Mouse (Mus musculus): ENCODE measurements around the gene Glt8d1. TPM values are rescaled to one million over a fixed set of nuclear protein-coding genes. Genes with fewer than 3 reads are reported as not detected.
A peak's percentile ranks its signal among the peaks of the same experiment; 100 is the strongest.

Gene Glt8d1
- total RNA-seq (2021) = 10 to 100 TPM; 34.0 to 38.2 TPM
- long read RNA-seq, experiment 1, transcript Glt8d1-201 (10 exons, 2,018 nt) = minor isoform, 7 of 38 reads
- long read RNA-seq, experiment 1, transcript Glt8d1-202 (10 exons, 1,498 nt) = major isoform, 9 of 38 reads
- long read RNA-seq, experiment 1, partial matches to known transcripts = 3 of 38 reads
- long read RNA-seq, experiment 1, other reads (novel, unspliced or antisense) = 19 of 38 reads
- long read RNA-seq, experiment 2, transcript Glt8d1-202 (10 exons, 1,498 nt) = major isoform, 5 of 29 reads
- long read RNA-seq, experiment 2, partial matches to known transcripts = 3 of 29 reads
- long read RNA-seq, experiment 2, other reads (novel, unspliced or antisense) = 18 of 29 reads

DNA sequence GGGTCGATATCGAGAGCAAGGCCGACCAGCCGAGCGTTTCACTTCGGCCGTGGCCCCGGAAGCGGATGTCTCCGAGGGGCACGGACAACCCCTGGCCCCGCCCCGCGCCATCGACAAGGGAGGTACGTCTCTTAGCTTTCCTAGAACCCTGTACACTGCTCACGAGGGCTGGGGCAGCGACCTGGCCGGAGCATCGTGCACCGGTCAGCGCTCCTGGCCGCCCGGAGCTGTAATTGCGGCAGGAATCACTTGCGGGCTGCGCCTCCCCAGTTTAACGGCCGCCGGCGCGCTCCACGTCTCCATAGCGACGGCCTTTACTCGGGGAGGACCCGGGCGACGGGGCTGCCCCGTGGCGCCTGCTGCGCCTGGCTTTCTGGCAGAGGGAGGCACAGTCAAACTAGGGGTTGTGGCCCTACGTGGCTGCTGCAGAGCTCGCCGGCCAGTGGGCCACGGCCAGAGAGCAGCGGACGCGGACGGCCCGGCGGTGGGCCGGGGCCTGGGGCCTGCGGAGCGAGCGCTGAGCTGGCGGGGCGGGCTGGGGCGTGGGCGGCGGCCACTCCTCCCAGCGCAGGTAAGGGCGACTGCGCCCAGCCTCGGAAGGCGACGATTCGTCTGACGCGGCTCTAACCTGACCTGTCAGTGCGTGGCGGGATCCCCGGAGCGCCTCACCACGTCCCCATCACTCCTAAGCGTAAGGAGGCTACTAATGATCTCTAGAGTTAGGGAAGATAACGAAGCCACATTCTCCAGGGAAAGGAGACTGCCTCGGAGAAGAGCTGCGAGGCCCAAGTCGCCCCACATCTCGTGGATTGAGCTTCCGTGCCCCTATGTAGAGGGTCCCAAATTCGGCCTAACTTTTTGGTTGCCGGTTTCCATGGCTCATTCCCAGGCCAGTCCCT is at the start of gene Glt8d1, which contains the start of gene Spcs1:
Glt8d1 (plus strand) TSS at position 94 of the 899 bp plus-strand sequence.
Spcs1 (minus strand) TSS at position 366 of the 899 bp plus-strand sequence.
- peak; percentile 83 to 90 for DNase-seq (ENCODE audit: low spot score in 2 of 2)

DNA sequence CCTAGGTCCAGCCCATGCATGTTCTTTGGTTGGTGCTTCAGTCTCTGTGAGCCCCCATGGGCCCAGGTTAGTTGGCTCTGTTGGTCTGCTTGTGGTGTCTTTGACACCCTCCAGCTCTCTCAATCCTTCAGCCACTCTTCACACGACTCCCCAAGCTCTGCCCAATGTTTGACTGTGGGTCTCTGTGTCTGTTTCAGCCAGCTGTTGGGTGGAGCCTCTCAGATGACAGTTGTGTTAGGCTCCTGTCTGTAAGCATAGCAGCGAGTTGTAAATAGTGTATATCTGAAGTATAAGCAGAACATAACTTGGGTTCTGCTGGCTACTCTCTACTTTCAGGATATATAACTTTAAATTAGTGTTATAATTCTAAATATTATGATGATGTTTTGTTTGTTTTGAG is 42.7 kb upstream of the Glt8d1 start:
- no peak for DNase-seq (ENCODE audit: low spot score in 2 of 2)

DNA sequence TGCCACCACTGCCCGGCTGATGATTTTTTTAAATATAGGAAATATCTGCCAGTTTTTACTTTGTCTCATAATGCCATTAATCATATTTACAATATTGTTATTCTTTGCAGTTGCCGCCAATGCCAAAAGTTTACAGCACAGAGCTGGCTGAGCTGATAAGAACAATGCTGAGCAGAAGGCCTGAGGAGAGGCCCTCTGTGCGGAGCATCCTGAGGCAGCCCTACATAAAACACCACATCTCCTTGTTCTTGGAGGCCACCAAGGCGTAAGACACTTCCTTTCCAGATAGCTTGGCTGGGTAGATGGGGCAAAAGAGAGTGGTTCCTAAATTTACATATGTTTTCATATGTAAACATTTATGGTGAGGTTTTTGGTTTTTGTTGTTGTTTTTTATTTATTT is 42.2 kb upstream of the Glt8d1 start:
- no peak for DNase-seq (ENCODE audit: low spot score in 2 of 2)

DNA sequence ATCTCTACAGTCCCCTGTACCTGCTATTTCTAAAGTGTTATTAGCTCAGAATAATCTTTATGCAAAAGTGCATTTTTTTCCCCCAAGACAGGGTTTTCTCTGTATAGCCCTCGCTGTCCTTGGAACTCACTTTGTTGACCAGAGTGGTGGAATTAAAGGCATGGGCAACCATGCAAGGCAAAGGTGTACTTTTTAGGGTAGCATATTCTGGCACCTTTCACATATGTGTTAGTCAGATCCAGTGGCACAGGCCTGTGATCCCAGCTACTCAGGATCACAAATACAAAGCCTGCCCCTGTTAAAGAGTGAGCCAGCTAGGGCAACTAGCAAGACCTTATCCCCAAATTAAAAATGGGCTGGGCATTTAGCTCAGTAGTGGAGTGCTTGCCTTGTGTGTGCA is 40.8 kb upstream of the Glt8d1 start:
- DNase-seq (ENCODE audit: low spot score in 2 of 2) = no peak

DNA sequence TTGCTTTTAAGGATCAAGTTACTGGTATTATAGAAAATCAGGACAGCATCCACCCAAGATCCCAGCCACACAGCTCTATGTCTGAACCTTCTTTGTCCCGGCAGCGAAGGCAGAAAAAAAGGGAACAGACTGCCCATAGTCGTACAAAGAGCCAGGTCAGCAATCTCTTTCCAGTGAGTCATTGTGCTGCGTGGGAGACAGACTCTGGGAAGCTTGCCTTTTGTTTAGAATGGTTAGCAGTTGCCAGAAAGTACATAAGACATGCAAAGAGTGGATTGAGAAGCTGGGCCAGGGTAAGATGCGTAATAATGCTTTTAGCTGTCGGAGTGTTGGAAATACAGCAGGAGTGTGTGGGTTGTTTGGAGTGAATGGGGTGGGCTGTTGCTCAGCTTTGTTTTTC is 27.0 kb upstream of the Glt8d1 start:
- DNase-seq (ENCODE audit: low spot score in 2 of 2) = peak; percentile 56 to 73

DNA sequence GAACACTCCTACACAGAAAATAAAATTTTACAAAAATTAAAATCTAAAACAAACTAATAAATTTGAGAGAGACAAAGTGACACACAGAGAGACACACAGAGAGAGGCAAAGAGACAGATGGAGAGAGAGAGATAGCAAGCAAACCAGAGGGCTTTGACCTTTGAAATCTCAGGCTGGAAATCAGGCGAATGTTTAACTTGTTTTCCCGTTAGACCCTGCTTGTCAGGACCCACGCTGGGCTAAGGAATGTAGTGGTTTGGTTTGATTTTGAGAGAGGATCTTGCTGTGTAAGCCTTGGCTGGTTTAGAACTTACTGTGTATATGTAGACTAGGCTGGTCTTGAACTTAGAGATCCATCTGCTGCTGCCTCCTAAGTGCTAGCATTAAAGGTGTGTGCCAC is 25.0 kb upstream of the Glt8d1 start:
- no peak for DNase-seq (ENCODE audit: low spot score in 2 of 2)

DNA sequence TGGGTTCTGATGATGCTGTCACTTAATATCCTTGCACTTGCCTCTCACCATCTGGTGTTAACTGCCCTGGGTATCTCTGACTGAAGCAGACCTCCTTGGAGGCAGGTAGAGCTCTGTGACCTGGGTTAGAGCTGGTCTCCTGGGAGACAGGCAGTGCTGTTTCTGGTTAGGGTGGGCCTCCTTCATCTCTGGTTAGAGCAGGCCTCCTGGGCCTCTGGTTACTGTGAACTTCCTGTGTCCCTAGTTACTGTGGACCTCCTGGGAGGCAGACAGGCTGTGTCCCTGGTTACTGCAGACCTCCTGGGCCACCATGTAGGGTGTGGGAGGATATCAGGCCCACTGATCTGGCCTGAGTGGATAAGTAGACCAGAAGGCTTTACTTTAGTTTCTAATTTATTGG is 4.8 kb upstream of the Glt8d1 start:
- DNase-seq (ENCODE audit: low spot score in 2 of 2) = no peak

DNA sequence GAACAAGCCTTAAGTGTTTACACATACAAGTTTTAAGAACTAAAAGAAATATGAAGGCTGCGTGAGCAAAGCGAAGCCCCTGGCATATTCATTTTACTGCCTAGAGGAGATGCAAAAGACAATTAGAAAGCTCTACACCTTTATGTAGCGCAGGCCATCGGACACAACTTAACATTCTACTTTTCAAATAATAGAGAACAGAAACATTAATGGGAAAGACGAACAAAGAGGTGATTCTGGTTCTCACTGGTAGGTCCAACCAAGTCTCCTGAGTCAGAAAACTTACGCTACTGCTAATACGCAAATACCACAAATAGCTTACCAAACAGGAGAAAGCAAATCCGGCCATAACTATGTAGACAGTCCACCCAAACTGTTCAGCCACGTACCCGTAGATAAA is 844 bp upstream of the Glt8d1 start:
- DNase-seq (ENCODE audit: low spot score in 2 of 2) = no peak

DNA sequence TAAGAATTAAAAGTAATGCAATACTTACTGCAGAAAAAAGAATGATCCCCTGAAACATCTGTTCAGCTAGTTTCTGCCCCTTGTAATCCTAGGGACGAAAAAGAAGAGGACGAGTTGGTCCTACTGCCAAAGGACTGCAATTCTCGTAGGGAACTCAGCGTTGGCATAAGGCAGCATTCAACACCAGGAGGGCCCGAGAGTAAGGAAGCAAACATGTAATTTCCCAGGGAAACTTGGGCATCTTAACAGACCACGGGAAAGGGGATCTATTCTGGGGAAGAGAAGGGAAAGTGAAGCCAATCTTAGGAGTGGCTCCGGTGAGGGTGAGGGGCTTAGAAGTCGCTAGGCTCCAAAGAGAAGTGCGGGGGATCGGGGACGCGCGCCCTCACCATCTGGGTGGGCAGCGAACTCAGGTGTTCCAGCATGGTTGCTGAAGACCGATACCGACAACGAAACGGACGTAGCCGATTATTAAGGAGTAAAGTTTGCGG is 339 bp upstream of the Glt8d1 start:
- DNase-seq (ENCODE audit: low spot score in 2 of 2) = peak in 1 of 2 experiments; percentile 8

DNA sequence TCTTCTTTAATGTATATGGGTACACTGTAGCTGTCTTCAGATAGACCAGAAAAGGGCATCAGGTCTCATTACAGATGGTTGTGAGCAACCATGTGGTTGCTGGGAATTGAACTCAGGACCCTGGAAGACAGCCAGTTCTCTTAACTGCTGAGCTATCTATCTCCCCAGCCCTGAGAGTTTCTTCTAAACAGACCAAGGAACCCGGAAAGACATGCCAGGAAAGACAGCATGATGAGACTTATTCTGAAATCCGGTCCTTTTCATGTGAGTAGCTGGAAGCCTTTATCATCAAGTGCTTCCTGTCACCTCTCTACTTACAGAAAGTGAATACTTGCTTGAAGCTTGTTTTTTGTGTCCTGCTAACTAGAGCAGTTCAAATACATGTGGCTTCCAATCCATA is 3.3 kb downstream of the Glt8d1 start:
- DNase-seq (ENCODE audit: low spot score in 2 of 2) = no peak

DNA sequence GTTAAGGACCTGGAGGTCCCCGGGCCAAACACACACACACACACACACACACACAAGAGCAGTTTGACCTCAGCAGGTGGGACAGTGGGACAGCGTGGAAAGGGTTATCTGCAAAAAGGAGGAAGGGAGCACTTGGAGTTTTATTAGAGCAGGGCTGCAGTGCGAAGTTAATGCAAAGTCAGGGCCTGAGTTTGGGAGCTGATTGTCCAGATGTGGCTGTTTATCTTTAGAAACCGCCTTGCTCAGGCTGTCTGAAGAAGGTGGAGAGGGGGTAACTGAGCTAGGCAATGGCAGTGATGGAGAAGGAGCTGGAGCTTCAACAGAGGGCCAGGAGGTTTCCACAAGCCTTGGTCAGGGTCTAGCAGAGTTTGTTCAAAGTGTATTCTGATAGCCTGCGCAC is 5.6 kb downstream of the Glt8d1 start:
- no peak for DNase-seq (ENCODE audit: low spot score in 2 of 2)

DNA sequence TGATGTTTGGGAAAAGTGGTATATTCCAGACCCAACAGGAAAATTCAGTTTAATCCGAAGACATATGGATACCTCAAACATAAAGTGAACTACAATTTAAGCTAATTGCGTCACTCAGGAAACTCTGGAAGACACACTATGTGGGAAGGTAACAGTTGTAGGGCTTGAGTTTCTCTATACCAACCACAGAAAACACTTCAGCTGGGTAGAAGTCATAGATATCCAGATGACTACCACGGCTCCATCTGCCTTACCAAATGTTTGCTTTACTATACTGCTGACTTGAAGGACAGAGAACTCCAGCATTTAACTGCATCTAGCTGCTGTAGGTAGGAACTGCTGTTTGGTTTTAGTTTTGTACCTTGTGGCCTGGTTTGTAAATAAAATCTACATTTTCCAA is 10.4 kb downstream of the Glt8d1 start:
- DNase-seq (ENCODE audit: low spot score in 2 of 2) = no peak

DNA sequence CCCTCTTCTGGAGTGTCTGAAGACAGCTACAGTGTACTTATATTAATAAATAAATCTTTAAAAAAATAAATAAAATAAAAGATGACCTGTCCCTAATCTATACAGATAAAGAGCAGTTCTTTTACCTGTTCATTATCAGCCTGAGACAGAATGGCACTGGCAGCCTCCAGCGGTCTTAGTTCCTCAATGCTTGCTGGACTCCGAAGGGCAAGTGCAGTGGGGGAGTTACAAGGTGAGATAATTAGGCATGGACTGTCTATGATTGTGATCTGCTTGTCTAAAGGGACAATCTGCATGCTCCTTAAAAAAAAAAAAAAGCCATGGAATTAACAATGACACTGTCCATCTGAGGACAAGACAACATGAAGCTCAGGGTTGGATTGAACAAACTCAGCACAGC is 12.7 kb downstream of the Glt8d1 start:
- DNase-seq (ENCODE audit: low spot score in 2 of 2) = no peak

DNA sequence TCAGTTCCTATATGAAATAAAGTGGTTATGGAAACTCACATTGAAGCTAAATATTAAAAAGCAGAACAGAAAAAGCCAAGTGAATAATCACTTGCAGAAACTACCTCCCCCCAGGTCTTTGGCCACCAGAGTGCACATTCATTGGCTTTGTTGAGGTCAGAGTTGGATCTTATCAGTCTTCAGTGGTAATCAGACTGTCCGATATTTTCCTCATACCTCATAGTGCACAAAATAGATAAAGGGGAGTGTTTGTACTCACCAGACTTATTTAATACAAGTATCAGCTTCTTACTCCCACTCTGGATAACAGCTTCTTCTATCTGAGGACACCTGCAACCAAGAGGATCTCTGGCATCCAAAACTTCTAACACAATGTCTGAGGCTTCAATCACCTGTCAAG is 14.9 kb downstream of the Glt8d1 start:
- no peak for DNase-seq (ENCODE audit: low spot score in 2 of 2)

DNA sequence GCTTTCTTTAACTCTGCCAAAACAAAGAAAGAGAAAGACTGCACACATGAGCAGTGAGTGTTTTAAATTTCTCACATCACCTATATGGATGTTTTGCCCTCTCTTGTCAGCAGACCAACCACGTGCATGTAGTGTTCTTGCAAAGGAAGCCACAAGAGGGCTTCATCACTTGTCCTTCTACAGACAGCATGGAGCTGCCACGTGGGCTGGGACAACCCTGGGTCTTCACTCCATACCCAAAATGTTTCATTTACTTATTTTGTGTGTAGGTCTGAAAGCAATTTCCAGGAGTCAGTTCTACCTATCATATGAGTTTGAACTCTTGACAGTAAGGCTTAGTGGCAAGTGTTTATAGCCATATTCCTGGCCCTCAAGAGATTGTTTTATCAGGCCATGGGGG is 16.7 kb downstream of the Glt8d1 start:
- no peak for DNase-seq (ENCODE audit: low spot score in 2 of 2)

DNA sequence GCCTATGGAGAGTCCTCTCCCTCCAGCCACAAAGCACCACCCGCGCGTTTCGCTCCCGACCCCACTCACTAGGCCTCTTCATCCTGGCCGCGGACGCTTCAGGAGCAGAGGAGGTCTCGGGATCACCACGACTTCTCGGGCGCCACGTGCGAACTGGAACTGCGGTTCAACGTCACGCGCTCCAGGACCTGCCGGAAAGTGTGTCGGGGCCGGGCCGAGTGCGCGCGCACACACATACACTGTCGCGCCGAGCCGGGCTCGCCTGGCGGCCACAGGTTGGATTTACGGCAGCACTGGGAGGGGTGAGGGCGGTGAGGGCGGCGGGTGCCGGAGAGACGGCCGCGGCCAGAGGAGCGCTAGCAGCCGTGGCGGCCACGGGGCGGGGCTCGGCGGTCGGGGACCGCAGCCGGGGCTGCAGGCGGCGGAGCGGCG is 17.7 kb downstream of the Glt8d1 start, which contains the start of the genes Pbrm1 and Gnl3:
Pbrm1 (plus strand) TSS at position 279 of the 432 bp plus-strand sequence.
Gnl3 (minus strand) TSS at position 293 of the 432 bp plus-strand sequence.
- peak; percentile 96 to 98 for DNase-seq (ENCODE audit: low spot score in 2 of 2)

DNA sequence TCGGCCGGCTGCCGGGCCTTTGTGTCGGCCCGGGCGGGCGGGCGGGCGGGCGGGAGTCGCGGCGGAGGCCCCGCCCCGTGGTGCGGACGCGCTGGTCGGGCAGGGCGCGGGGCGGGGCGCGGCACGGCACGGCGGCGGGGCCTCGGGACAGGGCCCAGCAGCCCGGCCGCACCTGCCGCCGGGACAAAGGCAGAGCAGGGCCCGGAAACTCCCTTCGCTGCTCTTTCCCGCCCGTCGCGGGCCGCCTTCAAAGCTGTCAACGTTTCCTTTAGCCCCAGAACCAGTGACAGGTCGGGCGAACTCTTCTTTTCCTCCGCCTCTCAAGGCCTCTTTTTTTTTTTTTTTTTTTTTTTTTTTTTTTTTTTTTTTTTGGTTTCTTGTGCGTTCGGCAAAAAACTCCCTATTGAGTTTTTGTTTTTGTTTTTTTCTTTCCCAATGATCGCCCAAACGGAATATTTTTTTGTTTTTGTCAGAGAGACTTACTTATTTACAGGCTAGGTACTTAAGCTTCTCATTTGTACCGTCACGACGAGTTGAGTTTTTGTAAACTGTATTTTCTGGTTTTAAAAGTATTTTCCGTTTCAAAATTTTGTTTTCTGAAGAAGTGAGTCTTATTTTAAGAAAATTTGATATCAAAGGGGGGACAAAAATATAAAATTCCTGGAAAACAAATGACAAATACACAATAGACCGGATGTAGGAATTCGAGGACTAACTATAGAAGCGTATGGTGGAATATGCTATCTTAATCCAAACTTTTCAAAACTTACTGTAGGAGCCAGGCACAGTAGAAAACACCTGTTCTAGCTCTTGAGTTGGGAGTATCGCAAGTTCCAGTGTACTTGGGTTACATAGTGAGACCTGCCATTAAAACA is 18.4 kb downstream of the Glt8d1 start:
- DNase-seq (ENCODE audit: low spot score in 2 of 2) = peak; percentile 48 to 68

DNA sequence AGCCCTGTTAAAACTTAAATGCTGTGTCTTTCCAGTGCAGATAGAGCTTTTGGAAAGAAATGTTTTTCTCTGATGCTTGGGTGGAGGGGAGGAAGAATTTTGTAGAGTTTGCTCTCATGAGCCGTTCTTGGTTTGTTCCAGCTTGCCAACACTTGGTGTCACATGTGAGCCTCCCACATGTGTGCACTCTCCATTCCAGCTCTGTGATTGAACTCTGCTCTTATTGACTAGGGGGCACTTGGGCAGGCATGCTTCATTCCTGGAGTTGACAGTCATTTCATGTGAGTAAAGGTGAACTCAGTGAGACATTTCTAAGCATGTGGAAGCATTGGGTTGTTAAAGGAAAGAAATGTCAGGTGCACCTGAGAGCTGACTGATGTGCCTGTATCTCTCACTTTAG is 21.4 kb downstream of the Glt8d1 start:
- no peak for DNase-seq (ENCODE audit: low spot score in 2 of 2)

DNA sequence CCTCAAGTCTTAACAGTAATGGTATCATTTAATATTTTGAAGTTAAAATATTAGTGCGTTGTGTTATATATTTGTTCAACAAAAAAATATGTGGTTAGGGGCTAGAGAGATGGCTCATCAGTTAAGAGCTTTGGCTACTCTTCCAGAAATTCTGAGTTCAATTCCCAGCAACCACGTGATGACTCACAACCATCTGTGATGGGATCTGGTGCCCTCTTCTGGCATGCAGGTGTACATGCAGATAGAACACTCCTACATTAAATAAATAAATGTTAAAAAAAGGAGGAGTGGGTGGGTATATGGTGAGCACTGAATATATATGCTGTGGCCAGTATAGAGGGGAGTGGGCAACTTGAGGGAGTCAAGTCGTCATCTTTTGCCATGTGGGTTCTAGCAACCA is 24.6 kb downstream of the Glt8d1 start:
- no peak for DNase-seq (ENCODE audit: low spot score in 2 of 2)

DNA sequence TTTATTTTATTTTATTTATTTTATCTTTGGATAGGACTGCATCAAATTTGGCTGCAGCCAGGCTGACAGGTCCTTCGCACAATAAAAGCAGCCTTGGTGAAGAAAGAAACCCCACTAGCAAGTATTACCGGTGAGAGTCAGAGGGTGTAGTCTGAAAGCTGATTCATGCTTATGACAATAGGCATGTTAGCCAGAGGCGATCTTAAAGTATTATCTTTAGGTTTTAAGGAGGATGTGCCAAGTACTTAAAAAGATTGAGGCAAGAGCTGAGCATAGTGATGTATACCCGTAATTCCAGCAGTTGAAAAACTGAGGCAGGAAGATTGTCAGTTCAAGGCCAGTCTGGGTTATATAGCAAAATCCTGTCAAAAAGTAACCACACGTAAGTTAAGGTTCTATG is 44.1 kb downstream of the Glt8d1 start:
- DNase-seq (ENCODE audit: low spot score in 2 of 2) = no peak

DNA sequence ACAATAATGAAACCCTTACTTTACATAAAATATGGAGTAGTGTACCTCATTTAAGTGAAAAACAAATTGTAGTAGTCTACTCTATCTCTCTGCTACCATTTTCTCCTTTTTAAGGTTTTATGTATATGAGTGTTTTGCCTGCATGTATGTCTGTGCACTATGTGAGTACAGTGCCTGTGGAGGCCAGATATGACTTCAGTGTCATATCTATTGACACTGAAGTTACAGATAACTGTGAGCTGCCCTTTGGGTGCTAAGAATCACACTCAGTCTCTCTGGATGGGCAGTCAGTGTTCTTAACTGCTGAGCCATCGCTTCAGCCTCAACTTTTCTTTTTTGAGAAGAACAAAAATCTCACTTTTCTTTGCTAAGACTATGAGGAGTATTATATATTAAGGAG is 44.6 kb downstream of the Glt8d1 start:
- no peak for DNase-seq (ENCODE audit: low spot score in 2 of 2)

Data from left cerebral cortex, adult 18-20 months (tissue).